Mouse (Mus musculus) right cerebral cortex, adult 2 months (tissue): ENCODE results near the gene Ldlrad2.
A peak's percentile ranks its signal among the peaks of the same experiment; 100 is the strongest.

Source experiments
- DNase-seq, 2 experiments: peaks; one replicate each; pipeline ENCODE4 v3.0.0; 2021 to 2022; ENCODE audit warnings: low spot score in 2 of 2

The Ldlrad2 gene

DNA sequence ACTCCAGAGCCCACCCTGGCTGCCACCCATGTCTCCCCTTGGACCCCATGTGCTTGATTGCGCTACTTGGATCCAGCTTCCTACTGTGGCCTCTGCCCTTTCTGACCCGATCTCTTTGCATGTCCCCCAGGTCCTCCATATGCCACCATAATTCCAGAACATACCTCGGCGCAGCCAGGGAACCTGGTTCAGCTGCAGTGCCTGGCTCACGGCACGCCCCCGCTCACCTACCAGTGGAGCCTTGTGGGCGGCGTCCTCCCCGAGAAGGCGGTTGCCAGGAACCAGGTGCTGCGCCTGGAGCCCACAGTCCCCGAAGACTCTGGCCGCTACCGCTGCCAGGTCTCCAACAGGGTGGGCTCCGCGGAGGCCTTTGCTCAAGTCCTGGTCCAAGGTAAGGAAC is 20.9 kb downstream of the Ldlrad2 start:
- DNase-seq: no peak

DNA sequence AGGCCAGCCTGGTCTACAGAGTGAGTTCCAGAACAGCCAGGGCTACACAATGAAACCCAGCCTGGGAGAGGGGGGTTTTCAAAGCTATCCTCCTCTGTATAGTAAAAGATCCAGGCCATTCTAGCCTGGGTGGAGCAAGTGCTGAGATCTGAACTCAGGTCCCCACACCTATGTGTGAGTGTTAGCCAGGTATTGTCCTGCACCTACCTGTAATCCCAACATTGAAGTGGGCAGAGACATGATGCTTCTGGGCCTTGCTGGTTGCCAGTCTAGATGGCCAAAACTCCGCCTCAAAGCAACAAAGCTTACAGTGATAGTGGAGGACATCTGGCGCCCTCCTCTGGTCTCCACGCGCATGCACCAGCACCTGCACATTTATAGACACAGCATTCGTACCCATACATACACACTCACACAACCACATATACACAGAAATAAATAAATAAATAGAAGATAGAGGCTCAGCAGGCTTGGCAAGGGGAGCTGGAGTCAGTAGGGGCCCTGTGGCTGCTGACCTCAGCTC is 28.3 kb downstream of the Ldlrad2 start:
- peak in 1 of 2 experiments; percentile 31 for DNase-seq

- no peak for DNase-seq
These were observed 28.8 kb downstream of the Ldlrad2 start for GRCm38 (mm10) chr4:137545568-137545967.

GRCm38 (mm10) chr4:137542968-137543367 is 31.4 kb downstream of the Ldlrad2 start:
- DNase-seq: no peak

- DNase-seq: no peak
These were observed 34.0 kb downstream of the Ldlrad2 start for GRCm38 (mm10) chr4:137540356-137540755.

GRCm38 (mm10) chr4:137527872-137528271 is 46.5 kb downstream of the Ldlrad2 start:
- DNase-seq: no peak

GRCm38 (mm10) chr4:137527368-137527767 is 47.0 kb downstream of the Ldlrad2 start:
- DNase-seq: no peak

GRCm38 (mm10) chr4:137525426-137525825 is 48.9 kb downstream of the Ldlrad2 start:
- DNase-seq: no peak
